Mouse (Mus musculus): Measurements from ENCODE around the gene Ltf. TPM values are rescaled to one million over a fixed set of nuclear protein-coding genes. Genes with fewer than 3 reads are reported as not detected.

Gene Ltf
- polyA plus RNA-seq, 1 experiment from 2014 or later: 0.68 TPM

- Histone ChIP-seq H3K36me3 (replicated peaks) (no peaks in the 10 kb centered on the region), H3K27me3 (no peaks in the 10 kb centered on the region), H3K9me3 (peaks cover 12% of the 10 kb centered on the region), H3K4me1 (0 out of 2 replicates have a peak, but pooled peaks cover 4% of the 10 kb centered on the region), H3K4me2 (no peak overlapping the region), H3K9ac (no peak overlapping the region), H3K27ac (no peak overlapping the region), H3K4me3 (replicated peaks) (no peak overlapping the region)
- no peak for ATAC-seq (ENCODE audit: low FRiP score)
- 74% methylated on average over 7 of the region's 7 CpGs for WGBS
Observed at GRCm38 (mm10) chr9:111072175-111072574, 53.1 kb downstream of the Ltf start.

- Histone ChIP-seq H3K27me3 (no peaks in the 10 kb centered on the region), H3K27ac (no peak overlapping the region), H3K36me3 (replicated peaks) (no peaks in the 10 kb centered on the region), H3K9me3 (peaks cover 12% of the 10 kb centered on the region), H3K4me2 (no peak overlapping the region), H3K9ac (no peak overlapping the region), H3K4me1 (0 out of 2 replicates have a peak, but pooled peaks cover 4% of the 10 kb centered on the region), H3K4me3 (replicated peaks) (no peak overlapping the region)
- WGBS: 76% methylated on average over 4 of the region's 4 CpGs
- no peak for ATAC-seq (ENCODE audit: low FRiP score)
Observed at GRCm38 (mm10) chr9:111072971-111073370, 53.9 kb downstream of the Ltf start.

- WGBS: 60% methylated on average over 5 of the region's 5 CpGs
- Histone ChIP-seq H3K4me2 (no peak overlapping the region), H3K9me3 (peaks cover 12% of the 10 kb centered on the region), H3K4me1 (no peaks in the 10 kb centered on the region), H3K36me3 (replicated peaks) (no peaks in the 10 kb centered on the region), H3K27me3 (no peaks in the 10 kb centered on the region), H3K27ac (no peak overlapping the region), H3K9ac (no peak overlapping the region), H3K4me3 (replicated peaks) (no peak overlapping the region)
- no peak for ATAC-seq (ENCODE audit: low FRiP score)
Observed at GRCm38 (mm10) chr9:111077745-111078144, 58.7 kb downstream of the Ltf start.

GRCm38 (mm10) chr9:111080801-111081200, 61.7 kb downstream of the Ltf start:
- no peaks in the 10 kb centered on the region for H3K36me3 ChIP-seq (replicated peaks)
- no peaks in the 10 kb centered on the region for H3K27me3 ChIP-seq
- no peak for ATAC-seq (ENCODE audit: low FRiP score)
- no peaks in the 10 kb centered on the region for H3K9me3 ChIP-seq
- WGBS: 94% methylated on average over 8 of the region's 8 CpGs
- H3K4me1 ChIP-seq: no peaks in the 10 kb centered on the region
- H3K4me2 ChIP-seq: no peak overlapping the region
- no peak overlapping the region for H3K4me3 ChIP-seq (replicated peaks)
- no peak overlapping the region for H3K27ac ChIP-seq
- no peak overlapping the region for H3K9ac ChIP-seq

- 91% methylated on average over 5 of the region's 5 CpGs for WGBS
- Histone ChIP-seq H3K4me3 (replicated peaks) (no peak overlapping the region), H3K9me3 (no peaks in the 10 kb centered on the region), H3K4me2 (no peak overlapping the region), H3K9ac (no peak overlapping the region), H3K36me3 (replicated peaks) (no peaks in the 10 kb centered on the region), H3K27me3 (no peaks in the 10 kb centered on the region), H3K4me1 (no peaks in the 10 kb centered on the region), H3K27ac (no peak overlapping the region)
- ATAC-seq (ENCODE audit: low FRiP score): no peak
Observed at GRCm38 (mm10) chr9:111081765-111082164, 62.7 kb downstream of the Ltf start.

- H3K4me2 ChIP-seq: no peak overlapping the region
- H3K4me3 ChIP-seq (replicated peaks): no peak overlapping the region
- WGBS: 62% methylated on average over 4 of the region's 4 CpGs
- no peaks in the 10 kb centered on the region; the same call in 1 of the 2 replicates for H3K27me3 ChIP-seq
- no peak overlapping the region for H3K27ac ChIP-seq
- no peak overlapping the region for H3K9ac ChIP-seq
- H3K9me3 ChIP-seq: no peaks in the 10 kb centered on the region
- no peak for ATAC-seq (ENCODE audit: low FRiP score)
- H3K4me1 ChIP-seq: peaks cover 19% of the 10 kb centered on the region
- H3K36me3 ChIP-seq (replicated peaks): no peaks in the 10 kb centered on the region
Observed at GRCm38 (mm10) chr9:111085329-111085728, 66.3 kb downstream of the Ltf start.

- 68% methylated on average over 6 of the region's 6 CpGs for WGBS
- H3K9ac ChIP-seq: no peak overlapping the region
- no peak overlapping the region for H3K4me3 ChIP-seq (replicated peaks)
Observed at GRCm38 (mm10) chr9:111086137-111086536, 67.1 kb downstream of the Ltf start.

GRCm38 (mm10) chr9:111086995-111087606, 68.0 kb downstream of the Ltf start:
- peaks cover 5% of the 10 kb centered on the region; the same call in 1 of the 2 replicates for H3K27me3 ChIP-seq
- peaks cover 19% of the 10 kb centered on the region for H3K4me1 ChIP-seq
- no peak overlapping the region for H3K9ac ChIP-seq
- H3K27ac ChIP-seq: no peak overlapping the region
- ATAC-seq (ENCODE audit: low FRiP score): no peak
- H3K9me3 ChIP-seq: no peaks in the 10 kb centered on the region
- no peaks in the 10 kb centered on the region for H3K36me3 ChIP-seq (replicated peaks)
- H3K4me2 ChIP-seq: no peak overlapping the region
- H3K4me3 ChIP-seq (replicated peaks): no peak overlapping the region
- WGBS: 27% methylated on average over 3 of the region's 3 CpGs

More at GRCm38 (mm10) chr9:111086137-111086536, 67.1 kb downstream of the Ltf start:
- Histone ChIP-seq H3K27ac (no peak overlapping the region), H3K9me3 (no peaks in the 10 kb centered on the region), H3K4me1 (peaks cover 19% of the 10 kb centered on the region), H3K36me3 (replicated peaks) (no peaks in the 10 kb centered on the region), H3K27me3 (no peaks in the 10 kb centered on the region; the same call in 1 of the 2 replicates), H3K4me2 (no peak overlapping the region)
- no peak for ATAC-seq (ENCODE audit: low FRiP score)

GRCm38 (mm10) chr9:111087960-111088359, 68.9 kb downstream of the Ltf start:
- ATAC-seq (ENCODE audit: low FRiP score): no peak
- no peak overlapping the region for H3K4me2 ChIP-seq
- no peak overlapping the region for H3K4me3 ChIP-seq (replicated peaks)
- no peaks in the 10 kb centered on the region for H3K9me3 ChIP-seq
- no peak overlapping the region for H3K9ac ChIP-seq
- peaks cover 5% of the 10 kb centered on the region; the same call in 1 of the 2 replicates for H3K27me3 ChIP-seq
- 4% methylated on average over 5 of the region's 5 CpGs for WGBS
- no peaks in the 10 kb centered on the region for H3K36me3 ChIP-seq (replicated peaks)
- peaks cover 19% of the 10 kb centered on the region for H3K4me1 ChIP-seq
- no peak overlapping the region for H3K27ac ChIP-seq

GRCm38 (mm10) chr9:111088886-111089285, 69.8 kb downstream of the Ltf start:
- Histone ChIP-seq H3K27ac (no peak overlapping the region), H3K9ac (no peak overlapping the region), H3K36me3 (replicated peaks) (no peaks in the 10 kb centered on the region), H3K27me3 (peaks cover 5% of the 10 kb centered on the region; the same call in 1 of the 2 replicates), H3K9me3 (no peaks in the 10 kb centered on the region), H3K4me3 (replicated peaks) (no peak overlapping the region), H3K4me1 (peaks cover 19% of the 10 kb centered on the region), H3K4me2 (no peak overlapping the region)
- no peak for ATAC-seq (ENCODE audit: low FRiP score)
- 45% methylated on average over 7 of the region's 7 CpGs for WGBS

Other genes with a start within 250 kb of the Ltf start
- gene Prss42, start 221.1 kb upstream of the Ltf start, polyA plus RNA-seq (2016; fragmentation: Nextera tagmentation; extraction: Ambion mirVana): not detected in 2 replicates
- not detected in 2 replicates for gene Prss44, start 205.3 kb upstream of the Ltf start, polyA plus RNA-seq (2016; fragmentation: Nextera tagmentation; extraction: Ambion mirVana)
- gene Prss43, start 192.6 kb upstream of the Ltf start, polyA plus RNA-seq (2016; fragmentation: Nextera tagmentation; extraction: Ambion mirVana): not detected in 2 replicates
- gene Prss45, start 184.7 kb upstream of the Ltf start, polyA plus RNA-seq (2016; fragmentation: Nextera tagmentation; extraction: Ambion mirVana): not detected in 2 replicates
- not detected in 2 replicates for gene Prss46, start 174.8 kb upstream of the Ltf start, polyA plus RNA-seq (2016; fragmentation: Nextera tagmentation; extraction: Ambion mirVana)
- gene Prss50, start 161.3 kb upstream of the Ltf start, polyA plus RNA-seq (2016; fragmentation: Nextera tagmentation; extraction: Ambion mirVana): 0.17 TPM in 1 of 2 replicates, not detected in the other
- 1.2 and 1.7 TPM in 2 replicates for gene Als2cl, start 139.4 kb upstream of the Ltf start, polyA plus RNA-seq (2016; fragmentation: Nextera tagmentation; extraction: Ambion mirVana)
- gene Tmie, start 139.2 kb upstream of the Ltf start, polyA plus RNA-seq (2016; fragmentation: Nextera tagmentation; extraction: Ambion mirVana): 0.42 and 0.43 TPM in 2 replicates
- not detected in 2 replicates for gene Fam240a, start 102.4 kb upstream of the Ltf start, polyA plus RNA-seq (2016; fragmentation: Nextera tagmentation; extraction: Ambion mirVana)
- gene Tdgf1, start 73.1 kb upstream of the Ltf start, polyA plus RNA-seq (2016; fragmentation: Nextera tagmentation; extraction: Ambion mirVana): not detected in 2 replicates
- gene Lrrc2, start 67.7 kb upstream of the Ltf start, polyA plus RNA-seq (2016; fragmentation: Nextera tagmentation; extraction: Ambion mirVana): not detected in 2 replicates
- gene Rtp3, start 28.7 kb upstream of the Ltf start, polyA plus RNA-seq (2016; fragmentation: Nextera tagmentation; extraction: Ambion mirVana): not detected in 2 replicates
- 0.69 and 0.91 TPM in 2 replicates for gene Ccrl2, start 38.2 kb downstream of the Ltf start, polyA plus RNA-seq (2016; fragmentation: Nextera tagmentation; extraction: Ambion mirVana)
- gene Lrrfip2, start 98.3 kb downstream of the Ltf start, polyA plus RNA-seq (2016; fragmentation: Nextera tagmentation; extraction: Ambion mirVana): 48.8 and 52.8 TPM in 2 replicates